Mouse (Mus musculus) heart, postnatal 0 days (tissue): ENCODE results near the gene Pdcd7.

Experiments used
- CTCF ChIP-seq: IDR thresholded peaks from 2 replicates; pipeline ENCODE4 v1.5.1; 2016; ENCODE audit warnings: antibody characterized with exemption, control low read depth, low read depth
- EP300 ChIP-seq: IDR thresholded peaks from 2 replicates; pipeline ENCODE4 v1.6.1; 2016; ENCODE audit warnings: antibody characterized with exemption, low read depth

DNA sequence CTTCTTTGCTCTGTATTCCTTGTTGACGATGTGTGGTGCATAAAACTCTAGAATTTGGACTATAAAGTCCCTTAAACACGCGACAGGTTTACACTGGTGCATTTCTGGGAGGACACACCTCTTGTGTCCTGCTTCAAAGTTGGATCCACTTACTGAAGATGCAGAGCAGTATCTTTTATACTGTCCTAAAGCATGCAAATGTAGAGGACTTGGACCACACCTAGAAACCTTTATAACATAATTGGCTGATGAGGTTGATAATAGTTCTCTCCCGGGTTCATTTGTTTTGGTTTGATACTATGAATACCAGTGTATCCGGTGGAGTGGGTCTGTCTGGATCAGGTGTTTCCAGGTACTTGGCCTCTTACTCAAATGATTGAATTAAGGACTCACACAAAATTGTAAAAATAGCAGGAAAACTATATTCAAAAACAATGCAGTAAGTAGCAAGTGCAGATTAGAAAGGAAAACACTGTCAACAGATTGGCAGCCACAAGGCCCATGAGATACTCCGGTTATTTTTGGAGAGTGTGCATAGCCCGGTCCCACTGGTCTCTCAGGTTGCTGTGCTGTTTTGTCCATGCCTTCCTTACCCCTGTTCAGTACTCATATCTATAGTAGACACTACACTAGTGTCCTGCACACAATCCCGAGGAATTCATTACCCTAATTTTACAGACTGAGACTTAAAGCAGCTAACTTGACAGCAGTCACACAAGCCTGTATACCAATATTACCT is 1.4 kb downstream of the Pdcd7 start:
- TF ChIP-seq CTCF (no peak), EP300 (no peak)
